27 mouse cellular contexts compared by ENCODE assay signal in genomic region chr3:157787559-157788256, GRCm38 (mm10).
DNase-seq lines count a peak whose midpoint lies in the region; ATAC-seq and TF ChIP-seq lines count a peak whose summit lies in the region.
"Had no signal": no experiment of that assay in that cellular context is flagged by ENCODE, and none has a peak within 500 bp of the region (broad histone marks: within the 10 kb centered on the region; RNA-seq: fewer than 3 reads in every experiment).

No protein-coding gene starts in this region.

- H3K9ac ChIP-seq in kidney, postnatal 0 days (ENCODE audit: low read depth, low read length): no peak overlapping the region
- H3K9ac ChIP-seq in forebrain, embryonic 15.5 days (replicated peaks): no peak overlapping the region
- H3K9ac ChIP-seq: heart, embryonic 15.5 days; hindbrain, embryonic 13.5 days; limb, embryonic 15.5 days; liver, embryonic 14.5 days; lung, embryonic 15.5 days; midbrain, embryonic 15.5 days; neural tube, embryonic 12.5 days had no signal

- TF ChIP-seq CTCF in kidney, postnatal 0 days (IDR thresholded peaks at IDR 0.05; ENCODE audit: low read depth): no peak

- ATAC-seq in frontal cortex, adult (ENCODE audit: low TSS enrichment): peak; percentile 69; the same call in 1 of the 2 replicates
- peak; percentile 73 for ATAC-seq in kidney, postnatal 0 days (replicated peaks; ENCODE audit: low FRiP score, low read depth)
- peak; percentile 81 for ATAC-seq in forebrain, embryonic 15.5 days (replicated peaks)
- ATAC-seq: CD4-positive, CD25-positive, alpha-beta regulatory T cell, adult 4 months; inflammation-experienced regulatory T-cells, adult 6 months; midbrain, embryonic 15.5 days had no signal

- H3K9me3 ChIP-seq in kidney, postnatal 0 days (replicated peaks; ENCODE audit: low read length): no peaks in the 10 kb centered on the region
- H3K9me3 ChIP-seq in forebrain, embryonic 15.5 days: no peaks in the 10 kb centered on the region
- H3K9me3 ChIP-seq: heart, embryonic 15.5 days; hindbrain, embryonic 13.5 days; limb, embryonic 15.5 days; lung, embryonic 15.5 days; midbrain, embryonic 15.5 days; neural tube, embryonic 12.5 days had no signal

- no peaks in the 10 kb centered on the region for H3K4me1 ChIP-seq in kidney, postnatal 0 days (replicated peaks; ENCODE audit: insufficient read depth, low read length)
- H3K4me1 ChIP-seq in forebrain, embryonic 15.5 days: no peaks in the 10 kb centered on the region; the same call in 1 of the 2 replicates
- H3K4me1 ChIP-seq: heart, embryonic 15.5 days; hindbrain, embryonic 13.5 days; limb, embryonic 15.5 days; lung, embryonic 15.5 days; midbrain, embryonic 15.5 days; neural tube, embryonic 12.5 days had no signal

- H3K36me3 ChIP-seq in kidney, postnatal 0 days (ENCODE audit: insufficient read depth, low read length): no peaks in the 10 kb centered on the region
- no peaks in the 10 kb centered on the region for H3K36me3 ChIP-seq in forebrain, embryonic 15.5 days
- H3K36me3 ChIP-seq: heart, embryonic 15.5 days; hindbrain, embryonic 13.5 days; limb, embryonic 15.5 days; lung, embryonic 15.5 days; midbrain, embryonic 15.5 days; neural tube, embryonic 12.5 days had no signal

- no peak overlapping the region for H3K27ac ChIP-seq in kidney, postnatal 0 days
- H3K27ac ChIP-seq in forebrain, embryonic 15.5 days (replicated peaks): no peak overlapping the region
- H3K27ac ChIP-seq: gastrocnemius, adult 2 months; heart, embryonic 15.5 days; hindbrain, embryonic 13.5 days; limb, embryonic 15.5 days; liver, embryonic 14.5 days; lung, embryonic 15.5 days; midbrain, embryonic 15.5 days; neural tube, embryonic 12.5 days had no signal

- H3K4me2 ChIP-seq in kidney, postnatal 0 days (ENCODE audit: low read length): no peak overlapping the region
- H3K4me2 ChIP-seq in forebrain, embryonic 15.5 days (replicated peaks): no peak overlapping the region
- H3K4me2 ChIP-seq: heart, embryonic 15.5 days; hindbrain, embryonic 13.5 days; limb, embryonic 15.5 days; lung, embryonic 15.5 days; midbrain, embryonic 15.5 days; neural tube, embryonic 12.5 days had no signal

- WGBS in kidney, postnatal 0 days: 36% methylated on average over 4 of the region's 4 CpGs
- WGBS in forebrain, embryonic 15.5 days: 40% methylated on average over 4 of the region's 4 CpGs

- no peaks in the 10 kb centered on the region for H3K27me3 ChIP-seq in kidney, postnatal 0 days (ENCODE audit: insufficient read depth, low read length)
- H3K27me3 ChIP-seq in forebrain, embryonic 15.5 days: no peaks in the 10 kb centered on the region
- H3K27me3 ChIP-seq: heart, embryonic 15.5 days; hindbrain, embryonic 13.5 days; limb, embryonic 15.5 days; lung, embryonic 15.5 days; midbrain, embryonic 15.5 days; neural tube, embryonic 12.5 days had no signal

- DNase-seq in frontal cortex, postnatal 10 days (ENCODE audit: low spot score in 2 of 2): no peak
- peak; percentile 54 for DNase-seq in kidney, postnatal 0 days (ENCODE audit: low spot score)
- DNase-seq in kidney, adult 11 months: no peak
- DNase-seq in adipocyte (ENCODE audit: low spot score): peak; percentile 10
- DNase-seq in heart, adult 9 months (ENCODE audit: low spot score in 2 of 2): no peak
- DNase-seq in adrenal gland, postnatal 36 days: no peak
- DNase-seq: adrenal gland, adult 8-10 months; cerebellum, adult 9-10 months; gastrocnemius, adult 2 months; heart, postnatal 36 days; kidney, postnatal 14 days; lung, postnatal 4 days; retina, postnatal 1 day; right cerebral cortex, postnatal 25 days; spleen, adult 18-20 months; thymus, postnatal 25 days had no signal

- no peak overlapping the region for H3K4me3 ChIP-seq in kidney, postnatal 0 days (replicated peaks; ENCODE audit: low read depth, low read length)
- H3K4me3 ChIP-seq in forebrain, embryonic 15.5 days: no peak overlapping the region
- H3K4me3 ChIP-seq: gastrocnemius, adult 2 months; heart, embryonic 15.5 days; hindbrain, embryonic 13.5 days; limb, embryonic 15.5 days; lung, embryonic 15.5 days; midbrain, embryonic 15.5 days; neural tube, embryonic 12.5 days had no signal

Comparison
In these comparisons a context has a peak if more than half of its experiments do, and no peak if none do; other contexts are left out.
1. DNase-seq: peak in kidney, postnatal 0 days (single experiment) and adipocyte (single experiment); none in frontal cortex, postnatal 10 days (0 of 2), kidney, adult 11 months (single experiment), heart, adult 9 months (0 of 2) and adrenal gland, postnatal 36 days (0 of 2).
2. Peak in every context shown above with its lines, with median percentiles within 50 percentile points of each other: ATAC-seq.